Mouse (Mus musculus) brown adipose tissue, adult 24 weeks (tissue): Measurements from ENCODE around the gene Dedd2. TPM values are rescaled to one million over a fixed set of nuclear protein-coding genes. Genes with fewer than 3 reads are reported as not detected.

Source experiments
- H3K27ac ChIP-seq: fragments of 200-500 bp; replicated peaks from 2 replicates; pipeline ENCODE4 v1.5.1; 2012; ENCODE audit warnings: low read depth, mild to moderate bottlenecking, low read length
- H3K4me1 ChIP-seq: fragments of 200-500 bp; 2 replicates; pipeline ENCODE4 v1.6.1; 2012; ENCODE audit warnings: low read length, mixed read lengths; ENCODE audit not compliant: control insufficient read depth, insufficient read depth, insufficient read length
- H3K4me3 ChIP-seq: fragments of 200-500 bp; 2 replicates; pipeline ENCODE4 v1.5.1; 2012; ENCODE audit warnings: low read depth, mild to moderate bottlenecking, low read length, moderate library complexity; ENCODE audit not compliant: insufficient read depth
- polyA plus RNA-seq: library from polyadenylated mRNA; stranded (reverse); fragments of >200 nt; gene quantifications from 2 replicates; pipeline ENCODE4 v1.2.4, GENCODE M21; 2012; ENCODE audit not compliant: missing spikeins, insufficient read depth, insufficient read length

Gene Dedd2
- polyA plus RNA-seq, 1 experiment, result 6.1 TPM

GRCm38 (mm10) chr7:25217653-25218395 lies 2.6 kb downstream of the Dedd2 start:
- peaks cover 14% of the 10 kb centered on the region for H3K4me1 ChIP-seq
- H3K4me3 ChIP-seq, result peak overlapping the region; percentile 80; the same call in 1 of the 2 replicates
- no peak overlapping the region for H3K27ac ChIP-seq

- Histone ChIP-seq H3K4me1 (peaks cover 3% of the 10 kb centered on the region), H3K4me3 (no peak overlapping the region), H3K27ac (no peak overlapping the region)
Measured at GRCm38 (mm10) chr7:25214172-25214571, 6.2 kb downstream of the Dedd2 start.

GRCm38 (mm10) chr7:25213099-25213498 lies 7.3 kb downstream of the Dedd2 start:
- no peak overlapping the region for H3K4me3 ChIP-seq
- H3K4me1 ChIP-seq, result no peaks in the 10 kb centered on the region
- H3K27ac ChIP-seq, result no peak overlapping the region

- H3K4me1 ChIP-seq, result no peaks in the 10 kb centered on the region
- H3K4me3 ChIP-seq, result no peak overlapping the region
- no peak overlapping the region for H3K27ac ChIP-seq
Measured at GRCm38 (mm10) chr7:25210482-25210881, 9.9 kb downstream of the Dedd2 start.

- H3K4me1 ChIP-seq, result no peaks in the 10 kb centered on the region
- H3K27ac ChIP-seq, result no peak overlapping the region
- H3K4me3 ChIP-seq, result no peak overlapping the region
Measured at GRCm38 (mm10) chr7:25209161-25209622, 11.2 kb downstream of the Dedd2 start.

- H3K4me3 ChIP-seq, result no peak overlapping the region
- no peak overlapping the region for H3K27ac ChIP-seq
- H3K4me1 ChIP-seq, result no peaks in the 10 kb centered on the region
Measured at GRCm38 (mm10) chr7:25206094-25206830, 14.2 kb downstream of the Dedd2 start.

GRCm38 (mm10) chr7:25205355-25206093 lies 14.9 kb downstream of the Dedd2 start:
- Histone ChIP-seq H3K4me3 (no peak overlapping the region), H3K4me1 (no peaks in the 10 kb centered on the region), H3K27ac (0 out of 2 replicates have a peak overlapping the region, but pooled peaks have one; percentile 20)

- Histone ChIP-seq H3K4me1 (no peaks in the 10 kb centered on the region), H3K27ac (no peak overlapping the region), H3K4me3 (no peak overlapping the region)
Measured at GRCm38 (mm10) chr7:25203624-25204023, 16.8 kb downstream of the Dedd2 start.

- H3K27ac ChIP-seq, result no peak overlapping the region
Measured at GRCm38 (mm10) chr7:25197384-25198018, 22.9 kb downstream of the Dedd2 start.

GRCm38 (mm10) chr7:25196107-25196506 lies 24.3 kb downstream of the Dedd2 start:
- peaks cover 11% of the 10 kb centered on the region for H3K4me1 ChIP-seq
- no peak overlapping the region for H3K27ac ChIP-seq
- no peak overlapping the region for H3K4me3 ChIP-seq

More at GRCm38 (mm10) chr7:25197384-25198018, 22.9 kb downstream of the Dedd2 start:
- Histone ChIP-seq H3K4me3 (no peak overlapping the region), H3K4me1 (peaks cover 11% of the 10 kb centered on the region)

GRCm38 (mm10) chr7:25195148-25195547 lies 25.3 kb downstream of the Dedd2 start:
- H3K4me3 ChIP-seq, result no peak overlapping the region

GRCm38 (mm10) chr7:25192110-25192509 lies 28.3 kb downstream of the Dedd2 start:
- Histone ChIP-seq H3K27ac (no peak overlapping the region), H3K4me3 (no peak overlapping the region), H3K4me1 (peaks cover 5% of the 10 kb centered on the region)

More at GRCm38 (mm10) chr7:25195148-25195547, 25.3 kb downstream of the Dedd2 start:
- no peak overlapping the region for H3K27ac ChIP-seq
- peaks cover 11% of the 10 kb centered on the region for H3K4me1 ChIP-seq

GRCm38 (mm10) chr7:25190806-25191205 lies 29.6 kb downstream of the Dedd2 start:
- Histone ChIP-seq H3K4me3 (no peak overlapping the region), H3K27ac (no peak overlapping the region), H3K4me1 (no peaks in the 10 kb centered on the region)

- no peaks in the 10 kb centered on the region for H3K4me1 ChIP-seq
- no peak overlapping the region for H3K4me3 ChIP-seq
- no peak overlapping the region for H3K27ac ChIP-seq
Measured at GRCm38 (mm10) chr7:25187662-25188650, 32.5 kb downstream of the Dedd2 start.
